Mouse (Mus musculus): ENCODE measurements around the gene Nova1. TPM values are rescaled to one million over a fixed set of nuclear protein-coding genes. Genes with fewer than 3 reads are reported as not detected.
A peak's percentile ranks its signal among the peaks of the same experiment; 100 is the strongest.

Gene Nova1
- polyA plus RNA-seq, 1 experiment from 2014 or later, result 1.5 TPM

GRCm38 (mm10) chr12:46719076-46719475 lies 99.7 kb downstream of the Nova1 start:
- Histone ChIP-seq H3K9me3 (ENCODE audit: control insufficient read depth, low read length) (no peaks in the 10 kb centered on the region), H3K9ac (ENCODE audit: low read depth, low read length) (no peak overlapping the region), H3K27ac (replicated peaks; ENCODE audit: low read depth, low read length) (no peak overlapping the region), H3K27me3 (replicated peaks; ENCODE audit: control insufficient read depth, insufficient read depth, low read length) (no peaks in the 10 kb centered on the region), H3K36me3 (ENCODE audit: control insufficient read depth, insufficient read depth, low read length) (no peaks in the 10 kb centered on the region), H3K4me1 (ENCODE audit: control insufficient read depth, insufficient read depth, low read length) (no peaks in the 10 kb centered on the region), H3K4me3 (ENCODE audit: low read depth, low read length) (no peak overlapping the region), H3K4me2 (ENCODE audit: low read depth, low read length) (no peak overlapping the region)
- DNase-seq (ENCODE audit: low spot score) (no peak), ATAC-seq (ENCODE audit: low read depth) (no peak)
- WGBS, result 91% methylated on average over 4 of the region's 4 CpGs

- Histone ChIP-seq H3K36me3 (ENCODE audit: control insufficient read depth, insufficient read depth, low read length) (no peaks in the 10 kb centered on the region), H3K27ac (replicated peaks; ENCODE audit: low read depth, low read length) (no peak overlapping the region), H3K4me3 (ENCODE audit: low read depth, low read length) (no peak overlapping the region), H3K4me2 (ENCODE audit: low read depth, low read length) (no peak overlapping the region), H3K9ac (ENCODE audit: low read depth, low read length) (no peak overlapping the region), H3K4me1 (ENCODE audit: control insufficient read depth, insufficient read depth, low read length) (no peaks in the 10 kb centered on the region), H3K27me3 (replicated peaks; ENCODE audit: control insufficient read depth, insufficient read depth, low read length) (no peaks in the 10 kb centered on the region), H3K9me3 (ENCODE audit: control insufficient read depth, low read length) (no peaks in the 10 kb centered on the region)
- no peak for ATAC-seq (ENCODE audit: low read depth)
- 82% methylated on average over 2 of the region's 2 CpGs for WGBS
- DNase-seq (ENCODE audit: low spot score), result no peak
Measured at GRCm38 (mm10) chr12:46710094-46710493, 108.6 kb downstream of the Nova1 start.

GRCm38 (mm10) chr12:46709475-46709874 lies 109.3 kb downstream of the Nova1 start:
- DNase-seq (ENCODE audit: low spot score), result no peak
- WGBS, result 88% methylated on average over 7 of the region's 7 CpGs
- Histone ChIP-seq H3K36me3 (ENCODE audit: control insufficient read depth, insufficient read depth, low read length) (no peaks in the 10 kb centered on the region), H3K9ac (ENCODE audit: low read depth, low read length) (no peak overlapping the region), H3K27ac (replicated peaks; ENCODE audit: low read depth, low read length) (no peak overlapping the region), H3K27me3 (replicated peaks; ENCODE audit: control insufficient read depth, insufficient read depth, low read length) (no peaks in the 10 kb centered on the region), H3K4me1 (ENCODE audit: control insufficient read depth, insufficient read depth, low read length) (no peaks in the 10 kb centered on the region), H3K9me3 (ENCODE audit: control insufficient read depth, low read length) (no peaks in the 10 kb centered on the region), H3K4me3 (ENCODE audit: low read depth, low read length) (no peak overlapping the region), H3K4me2 (ENCODE audit: low read depth, low read length) (no peak overlapping the region)
- ATAC-seq (ENCODE audit: low read depth), result no peak

- WGBS, result 87% methylated on average over 8 of the region's 8 CpGs
- Histone ChIP-seq H3K9ac (ENCODE audit: low read depth, low read length) (no peak overlapping the region), H3K4me3 (ENCODE audit: low read depth, low read length) (no peak overlapping the region), H3K36me3 (ENCODE audit: control insufficient read depth, insufficient read depth, low read length) (no peaks in the 10 kb centered on the region), H3K27ac (replicated peaks; ENCODE audit: low read depth, low read length) (no peak overlapping the region), H3K27me3 (replicated peaks; ENCODE audit: control insufficient read depth, insufficient read depth, low read length) (no peaks in the 10 kb centered on the region), H3K9me3 (ENCODE audit: control insufficient read depth, low read length) (no peaks in the 10 kb centered on the region), H3K4me2 (ENCODE audit: low read depth, low read length) (no peak overlapping the region), H3K4me1 (ENCODE audit: control insufficient read depth, insufficient read depth, low read length) (no peaks in the 10 kb centered on the region)
- DNase-seq (ENCODE audit: low spot score) (no peak), ATAC-seq (ENCODE audit: low read depth) (no peak)
Measured at GRCm38 (mm10) chr12:46700202-46700601, 118.5 kb downstream of the Nova1 start.

- ATAC-seq (ENCODE audit: low read depth), result no peak
- no peaks in the 10 kb centered on the region for H3K9me3 ChIP-seq (ENCODE audit: control insufficient read depth, low read length)
- WGBS, result 74% methylated on average over 2 of the region's 2 CpGs
- no peak overlapping the region for H3K4me3 ChIP-seq (ENCODE audit: low read depth, low read length)
- H3K27ac ChIP-seq (replicated peaks; ENCODE audit: low read depth, low read length), result no peak overlapping the region
- no peaks in the 10 kb centered on the region for H3K4me1 ChIP-seq (ENCODE audit: control insufficient read depth, insufficient read depth, low read length)
- H3K36me3 ChIP-seq (ENCODE audit: control insufficient read depth, insufficient read depth, low read length), result no peaks in the 10 kb centered on the region
- DNase-seq (ENCODE audit: low spot score), result no peak
- H3K9ac ChIP-seq (ENCODE audit: low read depth, low read length), result no peak overlapping the region
- H3K27me3 ChIP-seq (replicated peaks; ENCODE audit: control insufficient read depth, insufficient read depth, low read length), result no peaks in the 10 kb centered on the region
- H3K4me2 ChIP-seq (ENCODE audit: low read depth, low read length), result no peak overlapping the region
Measured at GRCm38 (mm10) chr12:46676341-46676740, 142.4 kb downstream of the Nova1 start.

- Histone ChIP-seq H3K36me3 (ENCODE audit: control insufficient read depth, insufficient read depth, low read length) (no peaks in the 10 kb centered on the region), H3K27me3 (replicated peaks; ENCODE audit: control insufficient read depth, insufficient read depth, low read length) (no peaks in the 10 kb centered on the region), H3K9ac (ENCODE audit: low read depth, low read length) (no peak overlapping the region), H3K4me2 (ENCODE audit: low read depth, low read length) (no peak overlapping the region), H3K27ac (replicated peaks; ENCODE audit: low read depth, low read length) (no peak overlapping the region), H3K4me3 (ENCODE audit: low read depth, low read length) (no peak overlapping the region), H3K9me3 (ENCODE audit: control insufficient read depth, low read length) (no peaks in the 10 kb centered on the region), H3K4me1 (ENCODE audit: control insufficient read depth, insufficient read depth, low read length) (no peaks in the 10 kb centered on the region)
- WGBS, result 61% methylated on average over 2 of the region's 2 CpGs
- no peak for ATAC-seq (ENCODE audit: low read depth)
- DNase-seq (ENCODE audit: low spot score), result no peak
Measured at GRCm38 (mm10) chr12:46666706-46667105, 152.0 kb downstream of the Nova1 start.

- 64% methylated on average over 5 of the region's 5 CpGs for WGBS
- no peak overlapping the region for H3K27ac ChIP-seq (replicated peaks; ENCODE audit: low read depth, low read length)
- no peaks in the 10 kb centered on the region for H3K27me3 ChIP-seq (replicated peaks; ENCODE audit: control insufficient read depth, insufficient read depth, low read length)
- H3K36me3 ChIP-seq (ENCODE audit: control insufficient read depth, insufficient read depth, low read length), result no peaks in the 10 kb centered on the region
- H3K4me1 ChIP-seq (ENCODE audit: control insufficient read depth, insufficient read depth, low read length), result no peaks in the 10 kb centered on the region
- no peak overlapping the region for H3K4me3 ChIP-seq (ENCODE audit: low read depth, low read length)
- no peak overlapping the region for H3K9ac ChIP-seq (ENCODE audit: low read depth, low read length)
- DNase-seq (ENCODE audit: low spot score) (peak; percentile 13), ATAC-seq (ENCODE audit: low read depth) (no peak)
- H3K9me3 ChIP-seq (ENCODE audit: control insufficient read depth, low read length), result no peaks in the 10 kb centered on the region
- H3K4me2 ChIP-seq (ENCODE audit: low read depth, low read length), result no peak overlapping the region
Measured at GRCm38 (mm10) chr12:46646139-46646611, 172.6 kb downstream of the Nova1 start.

- DNase-seq (ENCODE audit: low spot score), result no peak
- Histone ChIP-seq H3K4me2 (ENCODE audit: low read depth, low read length) (no peak overlapping the region), H3K9ac (ENCODE audit: low read depth, low read length) (no peak overlapping the region), H3K9me3 (ENCODE audit: control insufficient read depth, low read length) (no peaks in the 10 kb centered on the region), H3K27ac (replicated peaks; ENCODE audit: low read depth, low read length) (no peak overlapping the region), H3K27me3 (replicated peaks; ENCODE audit: control insufficient read depth, insufficient read depth, low read length) (no peaks in the 10 kb centered on the region), H3K4me1 (ENCODE audit: control insufficient read depth, insufficient read depth, low read length) (no peaks in the 10 kb centered on the region), H3K4me3 (ENCODE audit: low read depth, low read length) (no peak overlapping the region), H3K36me3 (ENCODE audit: control insufficient read depth, insufficient read depth, low read length) (no peaks in the 10 kb centered on the region)
- no peak for ATAC-seq (ENCODE audit: low read depth)
- 84% methylated on average over 6 of the region's 6 CpGs for WGBS
Measured at GRCm38 (mm10) chr12:46645365-46645962, 173.3 kb downstream of the Nova1 start.

All from embryonic facial prominence, embryonic 14.5 days (tissue).